Mouse (Mus musculus): ENCODE data around the gene Vrtn.

DNA sequence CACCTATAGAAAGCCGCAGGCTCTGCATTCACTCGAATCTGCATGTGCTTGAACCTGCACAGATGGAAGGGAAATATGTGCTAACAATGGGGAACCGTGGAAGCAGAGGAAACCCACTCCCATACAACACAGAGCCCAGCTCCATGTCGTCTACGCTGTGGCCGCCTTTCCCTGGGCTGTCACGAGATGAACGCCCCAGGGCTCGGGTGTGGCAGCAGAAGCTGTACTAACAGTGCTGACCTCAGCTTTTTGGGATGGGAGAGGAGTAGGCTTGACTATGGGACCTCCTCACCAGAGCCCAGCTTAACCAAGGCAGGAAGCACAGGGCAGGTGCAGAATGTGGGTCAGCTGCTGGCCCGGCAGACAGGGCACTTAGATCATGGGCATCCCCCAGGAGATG lies 29.1 kb upstream of the Vrtn start:
- TF ChIP-seq CTCF (IDR thresholded peaks at IDR 0.05; ENCODE audit: low read depth) (no peak), EP300 (IDR thresholded peaks at IDR 0.05; ENCODE audit: low read depth) (no peak)

Measured in heart, postnatal 0 days (tissue).